In genomic region chr6:66200136-66200790, GRCm38 (mm10) we compare ENCODE assay signal across 9 mouse cellular contexts.
DNase-seq lines count a peak whose midpoint lies in the region; ATAC-seq and TF ChIP-seq lines count a peak whose summit lies in the region.
"Had no signal": no experiment of that assay in that cellular context is flagged by ENCODE, and none has a peak within 500 bp of the region (broad histone marks: within the 10 kb centered on the region; RNA-seq: fewer than 3 reads in every experiment).

No protein-coding gene starts in this region.

- peaks cover 11% of the 10 kb centered on the region; the same call in 1 of the 2 replicates for H3K4me1 ChIP-seq in intestine, embryonic 14.5 days (replicated peaks; ENCODE audit: control insufficient read depth, insufficient read depth, low read length)
- no peaks in the 10 kb centered on the region for H3K4me1 ChIP-seq in intestine, postnatal 0 days (replicated peaks; ENCODE audit: control insufficient read depth, insufficient read depth, low read length)
- no peaks in the 10 kb centered on the region for H3K4me1 ChIP-seq in kidney, postnatal 0 days (replicated peaks; ENCODE audit: insufficient read depth, low read length)
- H3K4me1 ChIP-seq in neural tube, embryonic 11.5 days (ENCODE audit: control insufficient read depth, insufficient read depth, low read length), result peaks cover 2% of the 10 kb centered on the region; the same call in 1 of the 2 replicates
- no peaks in the 10 kb centered on the region for H3K4me1 ChIP-seq in forebrain, embryonic 16.5 days (replicated peaks; ENCODE audit: control insufficient read depth, insufficient read depth, low read length)
- H3K4me1 ChIP-seq: lung, embryonic 15.5 days had no signal

- no peaks in the 10 kb centered on the region for H3K36me3 ChIP-seq in intestine, embryonic 14.5 days (ENCODE audit: control insufficient read depth, insufficient read depth, low read length)
- H3K36me3 ChIP-seq in intestine, postnatal 0 days (ENCODE audit: control insufficient read depth, insufficient read depth), result no peaks in the 10 kb centered on the region
- no peaks in the 10 kb centered on the region for H3K36me3 ChIP-seq in kidney, postnatal 0 days (ENCODE audit: insufficient read depth, low read length)
- no peaks in the 10 kb centered on the region for H3K36me3 ChIP-seq in neural tube, embryonic 11.5 days (ENCODE audit: control insufficient read depth, insufficient read depth, low read length)
- H3K36me3 ChIP-seq in forebrain, embryonic 16.5 days (ENCODE audit: control insufficient read depth, insufficient read depth), result no peaks in the 10 kb centered on the region
- H3K36me3 ChIP-seq: lung, embryonic 15.5 days had no signal

- peak; percentile 58 for DNase-seq in intestine, embryonic 14.5 days (ENCODE audit: low spot score)
- peak; percentile 45 for DNase-seq in embryo, embryonic 11 days
- DNase-seq in kidney, postnatal 0 days (ENCODE audit: low spot score), result peak; percentile 89
- peak; percentile 20 for DNase-seq in neural tube, embryonic 11.5 days (ENCODE audit: low spot score)
- DNase-seq in left cerebral cortex, adult 18-20 months (ENCODE audit: low spot score in 2 of 2), result no peak
- DNase-seq in layer of hippocampus, adult 9-11 months, result no peak

- WGBS in intestine, embryonic 14.5 days, result 24% methylated on average over 6 of the region's 6 CpGs
- 41% methylated on average over 6 of the region's 6 CpGs for WGBS in intestine, postnatal 0 days
- WGBS in kidney, postnatal 0 days, result 10% methylated on average over 6 of the region's 6 CpGs
- 46% methylated on average over 6 of the region's 6 CpGs for WGBS in neural tube, embryonic 11.5 days
- 76% methylated on average over 6 of the region's 6 CpGs for WGBS in forebrain, embryonic 16.5 days

- ATAC-seq in intestine, embryonic 14.5 days (replicated peaks; ENCODE audit: low FRiP score, low TSS enrichment, low read depth), result peak; percentile 66; the same call in 1 of the 2 replicates
- no peak for ATAC-seq in intestine, postnatal 0 days
- ATAC-seq in kidney, postnatal 0 days (replicated peaks; ENCODE audit: low FRiP score, low read depth), result peak; percentile 69; the same call in 1 of the 2 replicates
- ATAC-seq in neural tube, embryonic 11.5 days (ENCODE audit: insufficient read depth, low FRiP score, low TSS enrichment), result no peak
- no peak for ATAC-seq in forebrain, embryonic 16.5 days

- H3K9ac ChIP-seq in intestine, embryonic 14.5 days (ENCODE audit: low read length), result no peak overlapping the region
- no peak overlapping the region for H3K9ac ChIP-seq in intestine, postnatal 0 days (ENCODE audit: low read depth, low read length)
- no peak overlapping the region for H3K9ac ChIP-seq in kidney, postnatal 0 days (ENCODE audit: low read depth, low read length)
- H3K9ac ChIP-seq in neural tube, embryonic 11.5 days (ENCODE audit: low read length), result no peak overlapping the region
- no peak overlapping the region for H3K9ac ChIP-seq in forebrain, embryonic 16.5 days (replicated peaks; ENCODE audit: low read depth, low read length)
- H3K9ac ChIP-seq: lung, embryonic 15.5 days had no signal

- no peak overlapping the region for H3K4me3 ChIP-seq in intestine, embryonic 14.5 days (ENCODE audit: low read depth, low read length)
- H3K4me3 ChIP-seq in intestine, postnatal 0 days (ENCODE audit: low read depth, low read length), result no peak overlapping the region
- no peak overlapping the region for H3K4me3 ChIP-seq in kidney, postnatal 0 days (replicated peaks; ENCODE audit: low read depth, low read length)
- no peak overlapping the region for H3K4me3 ChIP-seq in neural tube, embryonic 11.5 days (ENCODE audit: low read depth, low read length)
- H3K4me3 ChIP-seq in forebrain, embryonic 16.5 days (replicated peaks; ENCODE audit: low read length), result no peak overlapping the region
- H3K4me3 ChIP-seq: lung, embryonic 15.5 days had no signal

- no peaks in the 10 kb centered on the region for H3K27me3 ChIP-seq in intestine, embryonic 14.5 days (replicated peaks; ENCODE audit: control insufficient read depth, insufficient read depth, low read length)
- no peaks in the 10 kb centered on the region for H3K27me3 ChIP-seq in intestine, postnatal 0 days (replicated peaks; ENCODE audit: control insufficient read depth, insufficient read depth, low read length)
- no peaks in the 10 kb centered on the region for H3K27me3 ChIP-seq in kidney, postnatal 0 days (ENCODE audit: insufficient read depth, low read length)
- H3K27me3 ChIP-seq in neural tube, embryonic 11.5 days (ENCODE audit: control insufficient read depth, insufficient read depth, low read length), result no peaks in the 10 kb centered on the region
- H3K27me3 ChIP-seq in forebrain, embryonic 16.5 days (replicated peaks; ENCODE audit: control insufficient read depth, insufficient read depth, low read length), result peaks cover 5% of the 10 kb centered on the region; the same call in 1 of the 2 replicates
- H3K27me3 ChIP-seq: lung, embryonic 15.5 days had no signal

- TF ChIP-seq CTCF in intestine, postnatal 0 days (IDR thresholded peaks at IDR 0.05; ENCODE audit: low read depth), result no peak
- no peak for TF ChIP-seq CTCF in kidney, postnatal 0 days (IDR thresholded peaks at IDR 0.05; ENCODE audit: low read depth)

- H3K9me3 ChIP-seq in intestine, embryonic 14.5 days (ENCODE audit: control insufficient read depth, low read length), result no peaks in the 10 kb centered on the region
- H3K9me3 ChIP-seq in intestine, postnatal 0 days (ENCODE audit: control insufficient read depth), result no peaks in the 10 kb centered on the region
- no peaks in the 10 kb centered on the region for H3K9me3 ChIP-seq in kidney, postnatal 0 days (replicated peaks; ENCODE audit: low read length)
- H3K9me3 ChIP-seq in neural tube, embryonic 11.5 days (ENCODE audit: control insufficient read depth, low read length), result no peaks in the 10 kb centered on the region
- H3K9me3 ChIP-seq in forebrain, embryonic 16.5 days (ENCODE audit: control insufficient read depth, low read length), result no peaks in the 10 kb centered on the region
- H3K9me3 ChIP-seq: lung, embryonic 15.5 days had no signal

- peak overlapping the region; percentile 64; the same call in 1 of the 2 replicates for H3K27ac ChIP-seq in intestine, embryonic 14.5 days (ENCODE audit: low read depth)
- H3K27ac ChIP-seq in intestine, postnatal 0 days (ENCODE audit: low read depth, low read length), result no peak overlapping the region
- H3K27ac ChIP-seq in kidney, postnatal 0 days, result peak overlapping the region; percentile 20; the same call in 1 of the 2 replicates
- H3K27ac ChIP-seq in neural tube, embryonic 11.5 days (ENCODE audit: low read depth, low read length), result no peak overlapping the region
- no peak overlapping the region for H3K27ac ChIP-seq in forebrain, embryonic 16.5 days (ENCODE audit: low read length)
- H3K27ac ChIP-seq: lung, embryonic 15.5 days had no signal

- H3K4me2 ChIP-seq in intestine, embryonic 14.5 days (ENCODE audit: low read length), result no peak overlapping the region
- no peak overlapping the region for H3K4me2 ChIP-seq in intestine, postnatal 0 days (replicated peaks; ENCODE audit: low read depth)
- peak overlapping the region; percentile 18; the same call in 1 of the 2 replicates for H3K4me2 ChIP-seq in kidney, postnatal 0 days (ENCODE audit: low read length)
- no peak overlapping the region for H3K4me2 ChIP-seq in neural tube, embryonic 11.5 days (ENCODE audit: low read depth)
- H3K4me2 ChIP-seq in forebrain, embryonic 16.5 days (ENCODE audit: low read length), result no peak overlapping the region
- H3K4me2 ChIP-seq: lung, embryonic 15.5 days had no signal

Comparison
In these comparisons a context has a peak if more than half of its experiments do, and no peak if none do; other contexts are left out.
1. ATAC-seq: peak in intestine, embryonic 14.5 days (single experiment) and kidney, postnatal 0 days (single experiment); none in intestine, postnatal 0 days (single experiment), neural tube, embryonic 11.5 days (single experiment) and forebrain, embryonic 16.5 days (single experiment).
2. H3K27ac ChIP-seq: peak in intestine, embryonic 14.5 days (single experiment) and kidney, postnatal 0 days (single experiment); none in intestine, postnatal 0 days (single experiment), neural tube, embryonic 11.5 days (single experiment) and forebrain, embryonic 16.5 days (single experiment).
3. DNase-seq: peak in intestine, embryonic 14.5 days (single experiment), embryo, embryonic 11 days (single experiment), kidney, postnatal 0 days (single experiment) and neural tube, embryonic 11.5 days (single experiment); none in left cerebral cortex, adult 18-20 months (0 of 2) and layer of hippocampus, adult 9-11 months (single experiment).